Mouse (Mus musculus): ENCODE measurements around the gene Paxx.

Paxx gene

DNA sequence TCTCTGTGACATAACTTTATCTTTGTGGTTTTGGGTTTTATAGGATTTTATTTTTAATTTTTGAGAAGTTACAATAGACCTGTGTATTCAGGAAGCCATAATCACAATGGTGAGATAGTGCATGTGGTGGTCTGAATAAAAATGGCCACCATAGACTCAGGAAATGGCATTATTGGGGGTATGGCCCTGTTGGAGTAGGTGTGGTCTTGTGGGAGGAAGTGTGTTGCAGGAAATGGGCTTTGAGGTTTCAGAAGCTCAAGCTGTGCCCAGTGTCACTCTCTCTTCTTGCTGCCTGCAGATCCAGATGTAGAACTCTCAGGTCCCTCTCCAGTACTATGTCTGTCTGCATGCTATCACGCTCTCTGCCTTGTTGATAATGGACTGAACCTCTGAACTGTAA lies 19.6 kb upstream of the Paxx start:
- no peak for DNase-seq (ENCODE audit: low spot score)

DNA sequence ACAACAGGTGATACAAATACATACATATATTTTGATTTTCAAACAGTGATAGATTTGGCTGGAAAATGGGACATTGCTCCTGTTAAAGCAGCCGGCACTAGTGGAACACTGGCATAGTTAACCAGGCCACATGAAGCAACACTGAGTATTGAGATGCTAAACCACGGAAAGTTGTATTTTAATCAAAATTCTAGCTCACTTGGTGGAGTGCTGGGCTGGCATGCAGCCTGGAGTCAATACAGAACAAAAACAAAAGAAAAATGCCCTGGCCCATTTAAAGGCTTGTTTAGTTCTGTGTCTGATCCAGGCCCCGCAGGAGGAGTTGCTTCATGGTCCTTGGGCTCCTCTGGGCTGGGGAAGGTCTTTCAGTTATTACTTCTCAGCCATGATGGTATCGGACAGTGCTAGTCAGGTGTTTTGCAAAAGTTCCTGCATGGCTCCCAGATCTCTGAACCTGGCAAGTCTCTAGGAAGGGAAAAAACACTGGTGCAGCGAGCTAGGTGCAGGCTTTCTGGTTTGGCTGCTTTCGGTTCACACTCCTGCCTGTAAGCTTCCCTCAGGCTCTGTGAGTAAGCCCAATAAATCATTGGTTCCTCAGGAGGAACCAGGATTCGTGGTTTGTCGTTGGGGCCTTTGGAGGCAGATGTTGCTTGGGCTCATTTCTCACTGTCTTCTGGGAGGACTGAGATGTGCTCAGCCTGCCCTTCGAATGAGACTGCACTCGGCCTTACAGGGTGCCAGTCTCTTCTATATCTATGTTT lies 18.8 kb upstream of the Paxx start:
- DNase-seq (ENCODE audit: low spot score) = no peak

DNA sequence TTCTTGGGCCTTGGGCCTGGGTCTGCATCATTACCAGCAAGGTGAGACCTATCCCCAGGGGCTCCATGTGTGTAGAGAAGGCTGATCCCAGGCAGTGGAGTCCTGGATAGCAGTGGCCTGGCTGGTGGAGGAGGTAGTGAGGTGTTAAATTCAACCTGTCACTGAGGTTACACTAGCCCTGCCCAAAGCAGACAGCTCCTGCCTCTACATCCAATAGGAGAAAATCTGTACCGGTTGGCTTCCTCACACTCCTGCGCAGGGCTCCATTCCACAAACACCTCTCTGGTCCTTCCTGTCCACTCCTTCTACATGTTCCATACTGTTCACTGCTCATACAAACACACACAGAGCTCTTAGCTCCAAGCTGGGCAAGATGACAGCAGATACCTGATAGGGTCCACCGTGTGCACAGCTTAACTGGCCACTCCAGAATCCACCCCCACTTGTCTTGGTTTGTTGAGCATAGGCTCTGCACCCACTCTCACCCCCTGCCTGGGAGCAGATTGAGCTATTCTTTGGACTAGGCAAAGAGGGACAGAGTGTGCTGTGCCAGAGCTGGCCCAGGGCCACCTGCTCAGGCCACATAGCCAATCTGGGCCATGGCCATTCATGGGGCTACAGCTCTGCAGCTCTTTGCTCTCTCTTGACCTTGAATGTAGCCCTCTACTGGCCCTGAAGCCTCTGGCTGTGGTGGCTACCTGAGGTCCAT lies 17.2 kb upstream of the Paxx start:
- DNase-seq (ENCODE audit: low spot score) = no peak

DNA sequence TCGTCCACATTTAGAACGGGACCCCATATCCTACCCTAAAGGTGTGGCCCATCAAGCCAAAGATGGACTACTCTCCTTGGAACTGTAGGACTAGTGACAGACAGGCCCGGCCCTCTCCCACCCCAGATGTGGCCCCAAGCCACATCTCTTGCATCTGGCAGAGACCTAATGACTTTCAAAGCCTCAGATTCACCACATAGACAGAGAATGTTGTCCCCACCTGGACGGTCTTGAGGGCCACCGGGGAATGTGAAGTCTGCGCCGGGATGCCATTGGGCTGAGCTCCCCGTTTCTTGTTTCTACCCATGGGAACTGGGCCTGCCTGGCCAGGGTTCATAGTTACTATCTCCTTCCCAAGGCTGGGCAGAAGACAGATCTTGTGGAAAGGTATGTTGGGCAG lies 16.6 kb upstream of the Paxx start:
- DNase-seq (ENCODE audit: low spot score) = no peak

DNA sequence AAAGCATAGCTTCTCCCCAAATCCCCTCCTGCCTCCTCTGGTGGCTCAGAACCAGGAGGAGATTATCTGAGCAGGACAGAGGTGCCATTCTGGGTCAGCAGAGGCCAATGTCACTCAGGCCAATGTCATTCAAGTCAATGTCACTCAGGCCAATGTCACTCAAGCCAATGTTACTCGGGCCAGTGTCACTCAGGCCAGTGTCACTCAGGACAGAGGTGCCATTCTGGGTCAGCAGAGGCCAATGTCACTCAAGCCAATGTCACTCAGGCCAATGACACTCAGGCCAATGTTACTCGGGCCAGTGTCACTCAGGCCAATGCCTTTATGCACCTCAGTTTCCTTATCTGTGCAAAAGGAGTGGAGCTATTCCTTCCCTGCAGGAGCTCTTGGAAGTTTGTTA lies 11.7 kb upstream of the Paxx start:
- no peak for DNase-seq (ENCODE audit: low spot score)

DNA sequence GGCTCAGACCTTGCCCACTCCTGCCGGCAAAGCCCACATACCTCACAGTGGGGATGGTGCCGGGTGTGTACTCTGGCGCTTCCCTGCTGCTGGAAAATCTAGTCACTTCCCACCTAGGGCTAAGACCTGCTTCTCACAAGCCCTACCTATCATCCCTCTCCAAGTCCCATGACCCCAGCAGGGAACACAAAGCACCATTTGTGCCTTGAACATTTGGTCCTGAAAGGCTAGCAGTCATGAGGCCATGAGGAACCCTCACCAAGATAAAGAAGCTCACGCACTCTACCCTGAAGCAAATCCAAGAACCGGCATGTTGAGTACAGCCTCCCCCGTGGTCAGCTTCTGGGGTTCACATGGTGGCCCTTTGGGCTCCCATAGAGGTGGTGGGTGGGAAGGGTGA lies 9.1 kb upstream of the Paxx start, which contains the start of gene Ptgds:
Ptgds (minus strand) TSS at position 78 of the 400 bp plus-strand sequence.
- DNase-seq (ENCODE audit: low spot score) = no peak

DNA sequence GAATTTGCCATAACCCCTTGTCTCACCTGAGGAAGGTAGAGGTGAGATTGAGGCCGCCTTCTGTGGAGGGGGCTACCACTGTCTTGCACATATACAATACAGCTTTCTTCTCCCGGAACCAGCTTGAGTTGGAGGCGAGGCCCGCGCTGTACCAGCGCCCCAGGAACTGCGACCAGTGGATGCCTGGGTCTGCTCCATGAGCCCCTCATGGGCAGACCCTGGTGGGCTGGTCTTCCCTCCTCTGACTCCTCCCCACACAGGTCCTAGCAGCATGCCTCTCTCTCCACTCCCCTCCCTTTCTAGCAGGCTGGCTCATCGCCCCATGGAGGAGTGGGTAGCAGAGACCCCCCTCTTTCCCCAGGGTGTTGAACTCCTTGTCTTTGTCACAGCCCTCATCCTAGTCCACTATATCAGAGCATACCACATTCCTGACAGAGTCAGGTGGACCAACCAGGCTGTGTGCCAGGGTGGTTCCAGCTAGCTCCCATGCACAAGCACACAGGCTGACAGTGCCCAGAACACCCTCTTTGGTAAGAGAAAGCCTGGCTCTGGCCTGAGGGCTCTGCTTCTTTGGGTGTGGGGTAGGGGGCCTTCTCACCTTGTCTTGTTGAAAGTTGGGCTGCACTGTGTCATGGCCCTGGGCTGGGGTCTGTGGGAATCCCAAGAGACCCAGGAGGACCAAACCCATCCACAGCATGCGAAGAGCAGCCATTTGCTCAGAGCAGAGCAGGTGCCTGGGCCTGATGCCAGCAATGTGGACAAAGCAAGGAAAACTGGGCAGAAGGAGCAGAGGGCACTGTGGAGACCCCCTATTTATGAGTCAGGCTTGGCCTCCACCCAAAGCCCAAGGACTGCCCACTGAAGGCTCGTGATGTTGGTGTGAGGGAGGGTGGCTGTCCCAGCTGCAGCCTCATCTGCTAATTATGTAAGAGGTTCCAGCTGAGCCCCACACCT lies 8.3 kb upstream of the Paxx start:
- DNase-seq (ENCODE audit: low spot score) = no peak

DNA sequence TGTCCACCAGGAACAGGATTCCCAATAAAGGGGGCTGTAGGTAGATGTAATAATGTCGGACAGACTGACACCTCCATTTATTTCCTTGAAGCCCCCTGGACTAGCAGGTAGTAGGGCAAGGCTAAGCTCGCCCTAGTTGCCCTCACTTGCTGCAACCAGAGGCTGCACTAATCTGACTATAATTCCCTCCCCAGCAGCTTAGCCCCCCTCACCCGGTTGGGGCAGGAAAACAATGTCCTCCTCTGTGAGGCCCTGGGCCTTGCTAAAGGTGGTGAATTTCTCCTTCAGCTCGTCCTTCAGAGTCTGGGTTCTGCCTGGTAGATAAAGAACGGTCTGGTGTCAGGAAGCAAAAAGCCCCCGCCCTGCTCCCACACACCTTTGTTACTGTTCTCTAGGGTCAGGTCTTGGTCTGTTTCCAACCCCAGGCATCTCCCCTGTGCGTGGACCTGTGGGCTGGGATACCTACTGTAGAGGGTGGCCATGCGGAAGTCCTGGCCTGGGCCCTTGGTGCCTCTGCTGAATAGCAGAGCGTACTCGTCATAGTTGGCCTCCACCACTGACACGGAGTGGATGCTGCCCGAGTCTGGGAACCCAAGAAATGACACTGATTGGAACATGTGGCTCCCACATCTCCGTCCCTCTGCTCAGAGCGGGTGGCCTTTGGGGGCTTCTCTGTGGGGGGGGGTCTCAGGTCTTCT lies 6.9 kb upstream of the Paxx start:
- no peak for DNase-seq (ENCODE audit: low spot score)

DNA sequence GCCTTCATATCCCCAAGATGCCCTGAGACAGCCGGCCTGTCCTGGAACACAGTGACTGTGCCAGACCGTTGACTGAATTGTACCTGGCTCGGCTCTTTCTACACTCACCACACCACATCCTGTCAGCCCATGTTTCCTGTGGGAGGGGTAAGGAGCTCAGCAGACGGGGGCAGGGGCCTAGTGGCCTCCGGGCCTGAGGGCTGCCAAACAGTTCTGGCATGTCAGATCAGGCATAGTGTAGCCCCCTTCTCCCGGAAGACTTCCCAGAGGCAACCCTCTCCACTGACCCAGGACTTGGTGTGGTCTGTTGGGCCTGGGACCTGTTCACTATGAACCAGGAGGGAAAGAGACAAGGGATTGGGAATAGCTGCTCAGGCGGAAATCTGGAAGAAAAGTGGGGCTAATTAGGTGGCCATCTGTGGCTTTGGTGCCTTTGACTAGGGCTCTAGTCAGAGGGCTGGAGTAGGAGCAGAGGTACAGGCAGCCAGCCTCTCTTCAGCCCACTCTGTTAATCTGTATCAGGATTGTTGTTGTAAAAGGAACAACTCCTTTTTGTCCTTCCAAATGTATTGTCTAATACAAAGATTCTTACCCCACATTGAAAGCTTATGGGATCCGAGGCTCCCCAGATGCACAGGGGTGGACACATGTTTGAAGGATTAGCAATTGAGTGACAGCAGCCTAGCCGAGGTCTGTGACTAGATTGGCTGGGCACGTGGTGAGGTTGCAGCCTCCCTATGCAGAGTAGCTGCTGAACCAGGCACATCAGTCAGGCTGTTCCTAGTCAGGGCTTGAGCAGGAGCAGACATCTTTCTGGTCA lies 5.1 kb upstream of the Paxx start:
- DNase-seq (ENCODE audit: low spot score) = no peak

DNA sequence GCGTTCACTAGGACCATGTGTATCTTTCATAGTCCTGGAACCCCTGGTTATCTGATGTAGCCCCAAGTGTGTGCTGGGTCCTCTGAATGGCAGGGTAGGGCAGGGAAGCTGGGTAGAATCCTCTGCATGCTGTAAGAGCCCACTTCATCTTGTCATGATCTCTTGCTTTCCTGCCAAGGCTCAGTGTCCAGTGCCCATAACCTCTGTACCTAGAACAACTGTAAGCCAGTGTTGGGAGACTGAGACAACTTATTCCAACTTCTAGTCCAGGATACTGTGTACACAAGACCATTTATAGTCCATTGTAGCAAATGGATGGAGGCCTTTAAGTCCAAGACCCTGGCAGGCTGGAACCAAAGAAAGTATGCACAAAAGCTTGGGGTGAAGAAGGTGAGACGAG lies 4.4 kb upstream of the Paxx start:
- DNase-seq (ENCODE audit: low spot score) = no peak

DNA sequence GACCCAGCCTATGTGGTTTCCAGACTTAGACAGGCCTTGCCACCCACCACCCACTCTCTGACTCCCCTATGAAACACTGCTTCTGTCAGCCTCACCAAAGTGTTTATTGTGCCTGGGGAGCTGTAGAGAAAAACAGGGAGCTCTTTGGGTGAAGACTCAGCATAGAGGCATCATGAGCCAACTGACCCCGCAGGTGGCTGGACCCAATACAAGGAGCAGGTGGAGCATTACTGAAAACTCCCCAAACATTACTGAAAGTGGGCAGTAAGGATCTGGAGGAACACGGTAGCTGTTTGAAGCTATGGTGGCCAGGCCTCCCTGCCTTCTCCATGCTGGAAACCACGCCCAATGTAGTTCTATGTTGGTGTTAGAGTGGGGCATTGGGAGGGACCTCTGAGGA lies 2.7 kb upstream of the Paxx start:
- no peak for DNase-seq (ENCODE audit: low spot score)

DNA sequence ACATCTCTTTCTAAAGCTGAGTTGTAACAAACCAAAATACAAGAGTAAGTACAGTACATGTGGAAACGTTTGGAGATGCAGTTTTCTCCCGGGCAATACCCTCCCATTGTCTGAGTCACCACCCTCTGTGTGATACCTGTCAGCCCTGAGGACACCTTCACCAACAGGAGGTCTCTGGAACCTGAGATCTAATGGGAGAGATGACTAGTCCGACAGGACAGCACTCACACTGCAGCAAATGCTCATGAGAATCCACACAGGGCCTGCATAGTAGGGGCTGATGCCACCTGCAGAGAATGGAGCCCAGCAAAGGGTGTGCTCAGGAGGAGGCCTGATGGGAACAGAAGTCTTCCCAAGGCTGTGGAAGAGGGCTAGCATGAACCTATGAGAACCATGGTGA lies 513 bp upstream of the Paxx start:
- DNase-seq (ENCODE audit: low spot score) = no peak

DNA sequence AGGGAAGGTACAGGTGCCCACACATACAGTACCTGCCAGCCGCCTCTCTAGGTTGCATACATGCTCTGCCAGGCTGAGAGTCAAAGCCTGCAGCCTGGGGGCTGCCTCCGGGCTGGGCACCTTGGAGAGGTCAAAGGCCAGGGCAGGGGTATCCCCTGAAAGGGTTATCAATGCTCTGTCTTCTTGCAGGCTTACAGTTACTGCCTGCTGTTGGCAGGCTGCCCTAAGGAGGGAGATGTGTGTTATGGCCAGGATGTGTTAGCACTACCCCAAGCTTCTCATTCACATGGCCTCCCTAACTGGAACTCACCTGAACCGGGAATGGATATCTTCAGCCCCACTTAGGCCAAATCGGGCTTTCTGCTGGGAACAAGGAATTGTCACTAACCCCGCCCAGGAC lies 759 bp downstream of the Paxx start:
- no peak for DNase-seq (ENCODE audit: low spot score)

DNA sequence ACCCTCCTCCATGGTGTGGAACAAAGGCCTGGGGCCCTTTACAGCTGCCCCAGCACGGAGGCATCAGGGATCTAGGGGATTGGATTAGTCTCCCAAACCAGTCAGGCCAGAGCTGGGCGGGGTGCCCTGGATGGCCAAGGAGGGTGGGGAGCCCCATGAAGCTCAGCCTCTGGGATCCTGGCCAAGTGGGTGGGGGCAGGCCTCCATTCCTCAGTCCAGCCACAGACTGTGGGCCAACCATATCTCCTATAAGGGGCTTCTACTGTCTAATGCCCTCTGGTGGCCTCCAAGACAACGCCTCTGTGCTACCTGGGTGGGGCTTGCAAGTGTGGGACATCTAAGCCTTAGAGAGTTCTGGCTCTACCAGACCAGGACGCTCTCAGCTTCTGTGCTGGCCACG lies 2.0 kb downstream of the Paxx start:
- no peak for DNase-seq (ENCODE audit: low spot score)

DNA sequence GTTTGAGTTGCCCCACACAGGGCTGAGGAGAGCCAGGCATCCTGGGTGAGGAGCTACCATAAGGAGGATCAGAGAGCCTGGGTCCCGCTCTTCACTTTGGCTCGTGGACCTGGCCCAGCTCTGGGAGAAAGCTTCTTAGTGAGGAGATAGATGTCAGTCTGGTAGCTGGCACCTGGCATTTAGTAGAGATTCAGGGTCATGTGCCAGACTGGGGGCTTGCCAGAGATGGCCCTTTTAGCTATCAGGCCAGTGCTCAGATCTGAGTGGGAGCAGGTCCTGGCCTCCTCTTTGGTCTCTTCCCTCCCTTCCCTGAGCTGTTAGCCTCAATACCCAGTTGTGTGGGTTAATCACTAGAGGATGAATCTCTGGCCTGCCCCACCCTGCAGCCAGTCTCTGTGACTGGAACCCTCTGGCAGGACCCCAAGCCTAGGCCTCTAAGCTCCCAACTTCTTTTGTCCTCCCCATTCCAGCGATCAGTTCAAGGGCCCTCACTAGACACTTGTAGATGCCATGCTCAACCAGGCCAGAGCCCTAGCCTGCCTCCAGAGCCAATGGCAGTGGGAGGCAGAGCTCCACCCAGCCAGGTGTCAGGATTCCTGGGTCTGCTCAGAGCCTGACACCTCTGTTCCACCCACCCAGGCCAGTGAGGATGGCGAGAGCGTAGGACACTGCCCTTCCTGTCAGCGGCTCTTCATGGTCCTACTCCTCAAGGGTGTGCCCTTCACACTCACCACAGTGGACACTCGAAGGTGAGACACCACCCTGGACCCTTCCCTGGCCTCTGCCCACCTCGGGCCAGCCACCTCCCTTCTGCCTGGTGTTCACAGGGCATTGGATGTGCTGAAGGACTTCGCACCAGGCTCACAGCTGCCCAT lies 3.6 kb downstream of the Paxx start:
- no peak for DNase-seq (ENCODE audit: low spot score)

DNA sequence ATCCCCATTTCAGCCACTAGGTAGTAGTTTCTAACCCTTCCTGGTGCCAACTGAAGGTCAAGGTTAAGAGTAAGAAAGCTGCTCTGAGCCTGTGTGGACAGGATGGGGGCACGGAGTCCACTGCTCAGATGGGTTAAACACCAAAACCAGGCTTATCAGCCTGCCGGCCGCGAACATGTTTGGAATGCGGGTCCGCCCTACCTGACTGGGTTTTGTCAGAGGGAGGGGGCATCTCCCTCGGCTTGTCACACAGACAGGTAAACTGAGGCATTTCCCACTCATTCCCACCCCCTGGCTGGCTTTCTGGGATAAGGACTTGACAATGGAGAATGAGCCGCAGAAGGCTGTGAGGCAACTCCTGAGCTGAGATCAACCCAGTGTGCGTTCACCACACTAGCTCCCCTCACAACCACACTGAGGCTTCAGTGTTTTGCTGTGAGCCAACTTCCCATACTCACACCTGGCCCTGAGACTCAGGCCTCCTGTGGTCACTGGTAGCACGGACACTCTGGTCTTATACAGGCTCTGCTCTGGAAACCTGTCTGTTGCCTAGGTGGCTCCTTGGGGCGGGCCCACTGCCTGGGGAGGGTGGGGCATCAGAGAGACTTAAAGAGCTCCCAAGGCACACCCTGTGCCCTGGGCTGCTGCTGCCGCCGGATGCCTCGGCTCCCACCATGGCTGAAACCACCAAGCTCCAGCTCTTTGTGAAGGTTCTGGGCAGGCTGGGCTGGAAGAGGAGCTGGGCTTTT lies 4.5 kb downstream of the Paxx start, which contains the start of gene Clic3:
Clic3 (plus strand) TSS at position 634 of the 749 bp plus-strand sequence.
- no peak for DNase-seq (ENCODE audit: low spot score)

DNA sequence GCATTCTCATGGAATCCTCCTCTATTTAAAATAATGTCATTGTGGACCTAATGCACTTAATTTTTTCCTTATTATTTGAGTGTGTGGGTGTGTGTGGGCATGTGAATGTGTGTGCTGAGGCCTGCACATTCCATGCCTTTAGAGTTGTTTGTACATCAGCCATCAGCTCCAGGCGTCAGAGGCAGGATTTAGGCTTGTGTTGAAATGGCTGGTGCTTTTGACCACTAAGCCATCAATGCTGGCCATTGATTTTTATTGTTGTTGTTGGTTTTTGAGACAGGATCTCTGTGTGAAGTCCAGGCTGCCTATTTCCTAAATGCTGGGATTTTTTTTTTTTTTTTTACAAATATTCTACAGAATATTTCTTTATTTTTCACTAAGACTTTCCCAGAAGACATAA lies 7.9 kb downstream of the Paxx start:
- no peak for DNase-seq (ENCODE audit: low spot score)

DNA sequence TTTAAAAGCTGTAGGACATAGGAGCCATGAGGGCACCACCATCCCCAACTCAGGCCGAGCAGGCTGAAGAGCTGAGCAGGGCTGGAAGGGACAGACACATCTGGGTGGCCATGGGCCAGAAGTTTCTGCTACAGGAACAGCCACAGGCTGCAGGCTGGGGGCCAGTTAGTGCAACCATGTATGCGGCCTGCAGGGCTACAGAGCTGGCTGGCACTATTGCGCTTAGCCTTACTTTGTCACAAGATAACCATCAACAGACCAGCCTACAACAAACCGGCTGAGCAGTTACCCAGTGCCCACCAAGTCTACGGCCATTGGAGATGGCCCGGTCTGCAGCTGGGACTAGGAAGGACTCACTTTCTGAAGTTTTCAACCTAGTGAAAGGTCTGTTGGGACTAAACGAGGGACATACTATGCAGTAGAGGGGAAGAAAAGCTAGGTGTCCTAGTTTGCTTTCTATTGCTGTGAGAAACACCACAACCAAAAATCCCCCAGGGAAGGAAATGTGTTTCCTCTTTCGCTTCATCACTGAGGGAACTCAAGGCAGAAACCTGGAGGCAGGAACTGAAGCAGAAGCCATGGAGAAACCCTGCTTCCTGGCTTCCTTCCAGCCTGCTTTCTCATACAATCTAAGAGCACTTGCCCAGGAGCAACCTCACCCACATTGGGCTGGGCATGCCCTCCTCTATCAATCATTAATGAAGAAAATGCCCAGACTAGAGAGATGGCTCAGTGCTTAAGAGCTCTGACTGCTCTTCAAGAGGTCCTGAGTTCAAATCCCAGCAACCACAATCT lies 9.8 kb downstream of the Paxx start:
- no peak for DNase-seq (ENCODE audit: low spot score)

All from yolk sac, embryonic 10.5 days (tissue).